ENCODE assay signal across 8 mouse cellular contexts in genomic region chr7:7187417-7188190, GRCm38 (mm10). TPM values are rescaled to one million over a fixed set of nuclear protein-coding genes. Genes with fewer than 3 reads are reported as not detected.
DNase-seq lines count a peak whose midpoint lies in the region; ATAC-seq and TF ChIP-seq lines count a peak whose summit lies in the region.

No protein-coding gene starts in this region.

- no peaks in the 10 kb centered on the region for H3K9me3 ChIP-seq in heart, embryonic 12.5 days (replicated peaks)
- no peaks in the 10 kb centered on the region for H3K9me3 ChIP-seq in E14TG2a.4 (ENCODE audit: low read length)
- H3K9me3 ChIP-seq in forebrain, postnatal 0 days (ENCODE audit: low read length): no peaks in the 10 kb centered on the region

- H3K27me3 ChIP-seq in heart, embryonic 12.5 days (replicated peaks): no peaks in the 10 kb centered on the region
- no peaks in the 10 kb centered on the region for H3K27me3 ChIP-seq in E14TG2a.4 (ENCODE audit: insufficient read depth, low read length)
- no peaks in the 10 kb centered on the region for H3K27me3 ChIP-seq in forebrain, postnatal 0 days (ENCODE audit: insufficient read depth, low read length)

- H3K27ac ChIP-seq in heart, embryonic 12.5 days (ENCODE audit: poor library complexity, severe bottlenecking): no peak overlapping the region
- H3K27ac ChIP-seq in forebrain, postnatal 0 days (ENCODE audit: low read depth, low read length): no peak overlapping the region

- peak overlapping the region; percentile 57 for H3K4me2 ChIP-seq in heart, embryonic 12.5 days
- peak overlapping the region; percentile 38 for H3K4me2 ChIP-seq in forebrain, postnatal 0 days (ENCODE audit: low read depth)

- H3K36me3 ChIP-seq in heart, embryonic 12.5 days: peaks cover 5% of the 10 kb centered on the region; the same call in 1 of the 2 replicates
- peaks cover 10% of the 10 kb centered on the region for H3K36me3 ChIP-seq in E14TG2a.4 (ENCODE audit: insufficient read depth, low read length)
- peaks cover 10% of the 10 kb centered on the region for H3K36me3 ChIP-seq in forebrain, postnatal 0 days (ENCODE audit: insufficient read depth)

- no peak for TF ChIP-seq CTCF in E14TG2a.4 (conservative IDR thresholded peaks at IDR 0.05; ENCODE audit: low read length)
- no peak for TF ChIP-seq CTCF in forebrain, postnatal 0 days (IDR thresholded peaks at IDR 0.05; ENCODE audit: low read depth)

- DNase-seq in heart, postnatal 10 days: no peak
- no peak for DNase-seq in forebrain, postnatal 0 days
- peak; percentile 3 for DNase-seq in lung, postnatal 36 days
- DNase-seq in spleen, postnatal 4 days (ENCODE audit: low spot score in 2 of 2): no peak
- no peak for DNase-seq in cerebellum, adult 18-20 months

- peak overlapping the region; percentile 58 for H3K4me3 ChIP-seq in heart, embryonic 12.5 days
- H3K4me3 ChIP-seq in E14TG2a.4 (replicated peaks; ENCODE audit: low read length): peak overlapping the region; percentile 78
- peak overlapping the region; percentile 49 for H3K4me3 ChIP-seq in forebrain, postnatal 0 days (ENCODE audit: low read depth, low read length)

- 29% methylated on average over 13 of the region's 13 CpGs for WGBS in heart, embryonic 12.5 days
- WGBS in forebrain, postnatal 0 days: 39% methylated on average over 13 of the region's 13 CpGs

- no peaks in the 10 kb centered on the region for H3K4me1 ChIP-seq in heart, embryonic 12.5 days (replicated peaks)
- peaks cover 7% of the 10 kb centered on the region; the same call in 1 of the 2 replicates for H3K4me1 ChIP-seq in E14TG2a.4 (replicated peaks; ENCODE audit: low read depth, low read length)
- no peaks in the 10 kb centered on the region for H3K4me1 ChIP-seq in forebrain, postnatal 0 days (ENCODE audit: insufficient read depth)

- H3K9ac ChIP-seq in heart, embryonic 12.5 days: no peak overlapping the region
- H3K9ac ChIP-seq in forebrain, postnatal 0 days: peak overlapping the region; percentile 14; the same call in 1 of the 2 replicates

- intact Hi-C loops in heart, postnatal 10 days (cut with DNase I): loop anchor here (2.0 to 10.0 kb wide), 3 partner anchors 65 to 603 kb away; partner anchors contain the start of gene Zfp954

- 0 out of 2 replicates have a peak, but pooled peaks have one; percentile 15 for ATAC-seq in heart, embryonic 12.5 days (ENCODE audit: insufficient number of reproducible peaks, low FRiP score)
- peak; percentile 43 for ATAC-seq in forebrain, postnatal 0 days
- no peak for ATAC-seq in erythroid progenitor cell, adult 5-6 weeks (replicated peaks; ENCODE audit: low FRiP score, poor library complexity, severe bottlenecking)

RNA-seq across cellular contexts. Expression of gene Zfp418, which starts 16.5 kb away (rescaled TPM):
- 0.96 and 1.8 TPM in 2 replicates for polyA plus RNA-seq in heart, embryonic 12.5 days (2016; fragmentation: Nextera tagmentation; extraction: Ambion mirVana)
- 1 to 10 TPM; 1.7 to 2.3 TPM for total RNA-seq in heart, postnatal 10 days (2021)
- 4.8 and 6.3 TPM in 2 replicates for total RNA-seq in forebrain, postnatal 0 days (2014; rRNA removed)
- 0.79 and 0.98 TPM in 2 replicates for polyA plus RNA-seq in forebrain, postnatal 0 days (2015; fragmentation: Nextera tagmentation; extraction: Ambion mirVana)
- 1.1 TPM in 1 of 2 replicates, not detected in the other for total RNA-seq in erythroid progenitor cell, adult 5-6 weeks (2015; ENCODE audit: low replicate concordance)
- not detected in 2 replicates for total RNA-seq in erythroid progenitor cell, adult 5-6 weeks (2017; ENCODE audit: low replicate concordance)

RNA-seq across cellular contexts. Expression of gene Zfp772, which starts 22.2 kb away (rescaled TPM):
- polyA plus RNA-seq in heart, embryonic 12.5 days (2016; fragmentation: Nextera tagmentation; extraction: Ambion mirVana): 4.9 and 5.1 TPM in 2 replicates
- total RNA-seq in heart, postnatal 10 days (2021): 1 to 10 TPM; 2.1 to 2.6 TPM
- total RNA-seq in forebrain, postnatal 0 days (2014; rRNA removed): 9.3 and 11.5 TPM in 2 replicates
- 4.5 and 6.3 TPM in 2 replicates for polyA plus RNA-seq in forebrain, postnatal 0 days (2015; fragmentation: Nextera tagmentation; extraction: Ambion mirVana)
- total RNA-seq in erythroid progenitor cell, adult 5-6 weeks (2015; ENCODE audit: low replicate concordance): 3.8 TPM in 1 of 2 replicates, not detected in the other
- total RNA-seq in erythroid progenitor cell, adult 5-6 weeks (2017; ENCODE audit: low replicate concordance): 0.39 and 1.5 TPM in 2 replicates

RNA-seq across cellular contexts. Expression of gene Zfp773, which starts 51.0 kb away (rescaled TPM):
- 0.99 and 1.1 TPM in 2 replicates for polyA plus RNA-seq in heart, embryonic 12.5 days (2016; fragmentation: Nextera tagmentation; extraction: Ambion mirVana)
- total RNA-seq in heart, postnatal 10 days (2021): under 1 TPM; 0.14 to 0.27 TPM
- total RNA-seq in forebrain, postnatal 0 days (2014; rRNA removed): 5.4 and 5.5 TPM in 2 replicates
- polyA plus RNA-seq in forebrain, postnatal 0 days (2015; fragmentation: Nextera tagmentation; extraction: Ambion mirVana): 3.6 and 4.5 TPM in 2 replicates
- total RNA-seq in erythroid progenitor cell, adult 5-6 weeks (2015; ENCODE audit: low replicate concordance): not detected in 2 replicates
- total RNA-seq in erythroid progenitor cell, adult 5-6 weeks (2017; ENCODE audit: low replicate concordance): 0.39 and 0.53 TPM in 2 replicates

RNA-seq across cellular contexts. Expression of gene Vmn2r29, which starts 59.5 kb away (rescaled TPM):
- 0.08 and 0.24 TPM in 2 replicates for polyA plus RNA-seq in heart, embryonic 12.5 days (2016; fragmentation: Nextera tagmentation; extraction: Ambion mirVana)
- not detected for total RNA-seq in heart, postnatal 10 days (2021)
- total RNA-seq in forebrain, postnatal 0 days (2014; rRNA removed): 1.7 and 2.3 TPM in 2 replicates
- polyA plus RNA-seq in forebrain, postnatal 0 days (2015; fragmentation: Nextera tagmentation; extraction: Ambion mirVana): 0.42 and 1.2 TPM in 2 replicates
- total RNA-seq in erythroid progenitor cell, adult 5-6 weeks (2015; ENCODE audit: low replicate concordance): 2.2 TPM in 1 of 2 replicates, not detected in the other
- 1.7 TPM in 1 of 2 replicates, not detected in the other for total RNA-seq in erythroid progenitor cell, adult 5-6 weeks (2017; ENCODE audit: low replicate concordance)
